Mouse (Mus musculus) spleen, adult 2 months (tissue): ENCODE results near the gene Olfr738. TPM values are rescaled to one million over a fixed set of nuclear protein-coding genes. Genes with fewer than 3 reads are reported as not detected.

Experiments
- DNase-seq, 2 experiments: peaks; one replicate each; pipeline versions ENCODE4 v3.0.0 to v3.0.0-alpha.2; 2012 to 2021; ENCODE audit warnings: low spot score in 2 of 2, low read depth in 1 of 2
- H3K27ac ChIP-seq: fragments of 200-500 bp; 2 replicates; pipeline ENCODE4 v1.5.1; 2012; ENCODE audit warnings: low read length, inconsistent platforms; ENCODE audit not compliant: insufficient read depth
- H3K27me3 ChIP-seq: fragments of 200-500 bp; 2 replicates; pipeline ENCODE4 v1.6.1; 2012; ENCODE audit warnings: mild to moderate bottlenecking, moderate library complexity, low read length, inconsistent platforms; ENCODE audit not compliant: control insufficient read depth, insufficient read depth
- H3K36me3 ChIP-seq: fragments of 200-500 bp; 2 replicates; pipeline ENCODE4 v1.6.1; 2012; ENCODE audit warnings: mild to moderate bottlenecking, low read length, inconsistent platforms; ENCODE audit not compliant: control insufficient read depth, insufficient read depth
- H3K4me1 ChIP-seq: fragments of 200-500 bp; 2 replicates; pipeline ENCODE4 v1.6.1; 2011; ENCODE audit warnings: inconsistent platforms; ENCODE audit not compliant: control insufficient read depth, insufficient read depth, insufficient read length
- H3K4me3 ChIP-seq: fragments of 200-500 bp; 2 replicates; pipeline ENCODE4 v1.5.1; 2011; ENCODE audit warnings: mild to moderate bottlenecking, inconsistent platforms; ENCODE audit not compliant: insufficient read depth, insufficient read length; ENCODE audit errors: extremely low read depth
- CTCF ChIP-seq: fragments of 200-500 bp; IDR thresholded peaks from 2 replicates; pipeline ENCODE4 v1.5.1; 2011; ENCODE audit warnings: mild to moderate bottlenecking, inconsistent platforms; ENCODE audit not compliant: insufficient read depth, insufficient read length, insufficient replicate concordance; ENCODE audit errors: extremely low read depth
- POLR2A ChIP-seq: fragments of 200-500 bp; IDR thresholded peaks from 2 replicates; pipeline ENCODE4 v1.6.1; 2011; ENCODE audit warnings: low read depth, low read length, inconsistent platforms
- WGBS: fragments of 180-500 bp; shearing (Covaris S2); methylation state at CpG from one replicate; pipeline ENCODE4 v1.1.7; 2018; 5-methylcytosine and 5-hydroxymethylcytosine counted together
- polyA plus RNA-seq: library from polyadenylated mRNA; depleted of rRNA; stranded (reverse); fragments of >200 nt; gene quantifications from 2 replicates; pipeline ENCODE4 v1.2.3, GENCODE M21; 2012; rRNA removed

Gene Olfr738
- not detected in 2 replicates for polyA plus RNA-seq

- 93% methylated on average over 1 of the region's 1 CpGs for WGBS
- Histone ChIP-seq H3K27me3 (no peaks in the 10 kb centered on the region), H3K4me1 (no peaks in the 10 kb centered on the region), H3K4me3 (no peak within 1 kb of the TSS), H3K36me3 (no peaks in the 10 kb centered on the region), H3K27ac (no peak within 1 kb of the TSS)
- TF ChIP-seq POLR2A = no peak
- TF ChIP-seq CTCF = no peak
- DNase-seq = no peak
Measured at GRCm38 (mm10) chr14:50407268-50407667, at the start of gene Olfr738. Olfr738 (plus strand) TSS chr14:50407568.

- Histone ChIP-seq H3K27ac (no peak within 1 kb of the TSS; the same call in 1 of the 2 replicates), H3K4me3 (no peak within 1 kb of the TSS), H3K36me3 (no peaks in the 10 kb centered on the region), H3K4me1 (no peaks in the 10 kb centered on the region), H3K27me3 (no peaks in the 10 kb centered on the region)
- no peak for DNase-seq
- 41% methylated on average over 2 of the region's 2 CpGs for WGBS
- no peak for TF ChIP-seq CTCF
- no peak for TF ChIP-seq POLR2A
Measured at GRCm38 (mm10) chr14:50357593-50357992, 49.8 kb upstream of the Olfr738 start, which contains the start of gene Tlr11. Tlr11 (plus strand) TSS chr14:50357914.

GRCm38 (mm10) chr14:50360480-50360879, 46.9 kb upstream of the Olfr738 start:
- Histone ChIP-seq H3K27me3 (no peaks in the 10 kb centered on the region), H3K36me3 (no peaks in the 10 kb centered on the region), H3K27ac (no peak overlapping the region), H3K4me1 (no peaks in the 10 kb centered on the region), H3K4me3 (no peak overlapping the region)
- no peak for DNase-seq
- TF ChIP-seq POLR2A = no peak
- TF ChIP-seq CTCF = no peak
- 86% methylated on average over 3 of the region's 3 CpGs for WGBS

GRCm38 (mm10) chr14:50363561-50363960, 43.8 kb upstream of the Olfr738 start:
- TF ChIP-seq CTCF (no peak), POLR2A (no peak)
- Histone ChIP-seq H3K27me3 (no peaks in the 10 kb centered on the region), H3K27ac (no peak overlapping the region), H3K4me1 (no peaks in the 10 kb centered on the region), H3K4me3 (no peak overlapping the region), H3K36me3 (no peaks in the 10 kb centered on the region)
- DNase-seq = no peak
- WGBS = 70% methylated on average over 2 of the region's 2 CpGs

- TF ChIP-seq CTCF (no peak), POLR2A (no peak)
- no peak within 1 kb of the TSS for H3K27ac ChIP-seq
- 85% methylated on average over 2 of the region's 2 CpGs for WGBS
- H3K36me3 ChIP-seq = no peaks in the 10 kb centered on the region
- H3K27me3 ChIP-seq = no peaks in the 10 kb centered on the region
- no peaks in the 10 kb centered on the region for H3K4me1 ChIP-seq
- H3K4me3 ChIP-seq = no peak within 1 kb of the TSS
- DNase-seq = no peak
Measured at GRCm38 (mm10) chr14:50380863-50381262, 26.5 kb upstream of the Olfr738 start, which contains the start of gene Olfr736. Olfr736 (plus strand) TSS chr14:50381163.

- TF ChIP-seq CTCF (no peak), POLR2A (no peak)
- 63% methylated on average over 2 of the region's 2 CpGs for WGBS
- no peak for DNase-seq
- Histone ChIP-seq H3K36me3 (no peaks in the 10 kb centered on the region), H3K27me3 (no peaks in the 10 kb centered on the region), H3K4me3 (no peak within 1 kb of the TSS), H3K4me1 (no peaks in the 10 kb centered on the region), H3K27ac (no peak within 1 kb of the TSS)
Measured at GRCm38 (mm10) chr14:50418326-50418725, 11.0 kb downstream of the Olfr738 start, which contains the start of gene Olfr739. Olfr739 (plus strand) TSS chr14:50418626.

GRCm38 (mm10) chr14:50445245-50445644, 37.9 kb downstream of the Olfr738 start, which contains the start of gene Olfr740:
Olfr740 (plus strand) TSS chr14:50445545.
- WGBS = 82% methylated on average over 3 of the region's 3 CpGs

More at GRCm38 (mm10) chr14:50445245-50445644, 37.9 kb downstream of the Olfr738 start, which contains the start of gene Olfr740:
- no peaks in the 10 kb centered on the region for H3K4me1 ChIP-seq
- no peaks in the 10 kb centered on the region for H3K27me3 ChIP-seq
- no peak within 1 kb of the TSS for H3K4me3 ChIP-seq
- H3K27ac ChIP-seq = no peak within 1 kb of the TSS
- H3K36me3 ChIP-seq = no peaks in the 10 kb centered on the region
- TF ChIP-seq POLR2A (no peak), CTCF (no peak)
- DNase-seq = no peak

Other genes with a start within 250 kb of the Olfr738 start
- gene Olfr730, start 219.4 kb upstream of the Olfr738 start, polyA plus RNA-seq = not detected in 2 replicates
- not detected in 2 replicates for gene Olfr731, start 165.7 kb upstream of the Olfr738 start, polyA plus RNA-seq
- not detected in 2 replicates for gene Olfr732, start 123.4 kb upstream of the Olfr738 start, polyA plus RNA-seq
- not detected in 2 replicates for gene Olfr733, start 106.0 kb upstream of the Olfr738 start, polyA plus RNA-seq
- gene Olfr734, start 80.8 kb upstream of the Olfr738 start, polyA plus RNA-seq = not detected in 2 replicates
- not detected in 2 replicates for gene Olfr735, start 58.7 kb upstream of the Olfr738 start, polyA plus RNA-seq
- gene Tlr11, start 49.7 kb upstream of the Olfr738 start, polyA plus RNA-seq = 2.9 and 3.2 TPM in 2 replicates
- gene Olfr736, start 26.4 kb upstream of the Olfr738 start, polyA plus RNA-seq = not detected in 2 replicates
- gene Olfr739, start 11.1 kb downstream of the Olfr738 start, polyA plus RNA-seq = not detected in 2 replicates
- not detected in 2 replicates for gene Olfr740, start 38.0 kb downstream of the Olfr738 start, polyA plus RNA-seq
- not detected in 2 replicates for gene Olfr741, start 65.2 kb downstream of the Olfr738 start, polyA plus RNA-seq
- not detected in 2 replicates for gene Olfr742, start 96.0 kb downstream of the Olfr738 start, polyA plus RNA-seq
- gene Olfr743, start 114.3 kb downstream of the Olfr738 start, polyA plus RNA-seq = not detected in 2 replicates
- gene Olfr744, start 207.3 kb downstream of the Olfr738 start, polyA plus RNA-seq = not detected in 2 replicates
- not detected in 2 replicates for gene Olfr745, start 231.8 kb downstream of the Olfr738 start, polyA plus RNA-seq
- not detected in 2 replicates for gene Olfr746, start 239.5 kb downstream of the Olfr738 start, polyA plus RNA-seq